Mouse (Mus musculus): ENCODE measurements at regions not wholly inside any gene's neighbourhood (a gene's known extent, or its start where the extent isn't known, plus 50 kb on each side); places are given as distances from the start of the nearest gene placed in this dataset.

- Histone ChIP-seq H3K27ac (ENCODE audit: poor library complexity, severe bottlenecking) (no peak overlapping the region), H3K4me2 (no peak overlapping the region), H3K4me3 (no peak overlapping the region), H3K9ac (no peak overlapping the region), H3K4me1 (replicated peaks) (no peaks in the 10 kb centered on the region), H3K27me3 (replicated peaks) (no peaks in the 10 kb centered on the region), H3K9me3 (replicated peaks) (no peaks in the 10 kb centered on the region), H3K36me3 (no peaks in the 10 kb centered on the region)
- no peak for ATAC-seq (ENCODE audit: insufficient number of reproducible peaks, low FRiP score)
- whole genome bisulfite sequencing, result 75% methylated on average over 3 of the region's 3 CpGs
Measured at GRCm38 (mm10) chr5:91695632-91696031, 178.2 kb downstream of the Parm1 start.

- H3K9ac ChIP-seq, result no peak overlapping the region
- ATAC-seq (ENCODE audit: insufficient number of reproducible peaks, low FRiP score), result no peak
- no peaks in the 10 kb centered on the region for H3K9me3 ChIP-seq (replicated peaks)
- no peaks in the 10 kb centered on the region for H3K4me1 ChIP-seq (replicated peaks)
- H3K27ac ChIP-seq (ENCODE audit: poor library complexity, severe bottlenecking), result no peak overlapping the region
- H3K4me3 ChIP-seq, result no peak overlapping the region
- H3K27me3 ChIP-seq (replicated peaks), result no peaks in the 10 kb centered on the region
- H3K4me2 ChIP-seq, result no peak overlapping the region
- WGBS, result 81% methylated on average over 11 of the region's 11 CpGs
- no peaks in the 10 kb centered on the region for H3K36me3 ChIP-seq
Measured at GRCm38 (mm10) chr5:91693277-91693676, 175.9 kb downstream of the Parm1 start.

DNA sequence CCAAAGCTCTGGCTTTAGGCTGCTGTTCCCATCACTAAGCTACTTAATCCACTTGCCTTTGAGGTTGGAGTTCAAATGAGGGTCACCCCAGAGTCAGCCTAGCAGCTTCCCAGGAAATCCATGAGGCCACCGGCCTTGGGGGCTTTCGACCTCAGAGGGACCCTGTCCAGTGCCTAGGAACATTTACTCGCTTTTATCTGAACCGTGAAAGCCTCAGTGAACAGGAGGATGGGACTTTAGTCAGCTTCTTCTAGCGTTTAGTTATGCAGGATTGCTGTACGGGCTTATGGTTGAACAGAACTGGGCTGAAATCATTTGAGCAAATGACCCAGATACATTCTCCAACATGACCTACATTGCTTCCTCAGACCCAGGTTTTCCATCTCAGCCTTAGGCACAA is 174.9 kb downstream of the Parm1 start:
- Histone ChIP-seq H3K36me3 (no peaks in the 10 kb centered on the region), H3K4me1 (replicated peaks) (no peaks in the 10 kb centered on the region), H3K4me2 (no peak overlapping the region), H3K4me3 (no peak overlapping the region), H3K9me3 (replicated peaks) (no peaks in the 10 kb centered on the region), H3K9ac (no peak overlapping the region), H3K27me3 (replicated peaks) (no peaks in the 10 kb centered on the region), H3K27ac (ENCODE audit: poor library complexity, severe bottlenecking) (no peak overlapping the region)
- ATAC-seq (ENCODE audit: insufficient number of reproducible peaks, low FRiP score), result no peak
- WGBS, result 52% methylated on average over 6 of the region's 6 CpGs

GRCm38 (mm10) chr5:91678727-91679126 is 161.3 kb downstream of the Parm1 start:
- no peak overlapping the region for H3K9ac ChIP-seq
- H3K4me3 ChIP-seq, result no peak overlapping the region
- no peaks in the 10 kb centered on the region for H3K27me3 ChIP-seq (replicated peaks)
- H3K27ac ChIP-seq (ENCODE audit: poor library complexity, severe bottlenecking), result no peak overlapping the region
- no peak for ATAC-seq (ENCODE audit: insufficient number of reproducible peaks, low FRiP score)
- 75% methylated on average over 6 of the region's 6 CpGs for WGBS
- H3K4me1 ChIP-seq (replicated peaks), result no peaks in the 10 kb centered on the region
- H3K4me2 ChIP-seq, result no peak overlapping the region
- no peaks in the 10 kb centered on the region for H3K36me3 ChIP-seq
- no peaks in the 10 kb centered on the region for H3K9me3 ChIP-seq (replicated peaks)
